Mouse (Mus musculus): ENCODE measurements at regions not wholly inside any gene's neighbourhood (a gene's known extent, or its start where the extent isn't known, plus 50 kb on each side); places are given as distances from the start of the nearest gene placed in this dataset.

GRCm38 (mm10) chr1:138908860-138909259 is 52.2 kb upstream of the 2310009B15Rik start:
- Histone ChIP-seq H3K27ac (no peak overlapping the region), H3K4me3 (no peak overlapping the region), H3K9me3 (no peaks in the 10 kb centered on the region), H3K4me2 (no peak overlapping the region), H3K27me3 (no peaks in the 10 kb centered on the region), H3K9ac (no peak overlapping the region), H3K4me1 (peaks cover 12% of the 10 kb centered on the region; the same call in 1 of the 2 replicates), H3K36me3 (no peaks in the 10 kb centered on the region)
- ATAC-seq (ENCODE audit: borderline replicate concordance, extremely low read depth, low FRiP score, low TSS enrichment) = no peak
- WGBS = 55% methylated on average over 5 of the region's 5 CpGs

GRCm38 (mm10) chr1:138909654-138910053 is 53.0 kb upstream of the 2310009B15Rik start:
- Histone ChIP-seq H3K27me3 (no peaks in the 10 kb centered on the region), H3K27ac (no peak overlapping the region), H3K4me1 (peaks cover 12% of the 10 kb centered on the region; the same call in 1 of the 2 replicates), H3K4me2 (no peak overlapping the region), H3K36me3 (no peaks in the 10 kb centered on the region), H3K9ac (no peak overlapping the region), H3K9me3 (no peaks in the 10 kb centered on the region), H3K4me3 (no peak overlapping the region)
- ATAC-seq (ENCODE audit: borderline replicate concordance, extremely low read depth, low FRiP score, low TSS enrichment) = 0 out of 2 replicates have a peak, but pooled peaks have one; percentile 28
- WGBS = 40% methylated on average over 2 of the region's 2 CpGs

- no peak overlapping the region for H3K27ac ChIP-seq
- H3K36me3 ChIP-seq = no peaks in the 10 kb centered on the region
- peak overlapping the region; percentile 43 for H3K4me2 ChIP-seq
- H3K9me3 ChIP-seq = no peaks in the 10 kb centered on the region
- no peak overlapping the region for H3K9ac ChIP-seq
- H3K4me3 ChIP-seq = no peak overlapping the region; the same call in 1 of the 2 replicates
- peaks cover 12% of the 10 kb centered on the region; the same call in 1 of the 2 replicates for H3K4me1 ChIP-seq
- 13% methylated on average over 8 of the region's 8 CpGs for WGBS
- ATAC-seq (ENCODE audit: borderline replicate concordance, extremely low read depth, low FRiP score, low TSS enrichment) = peak; percentile 36; the same call in 1 of the 2 replicates
- no peaks in the 10 kb centered on the region for H3K27me3 ChIP-seq
Observed at GRCm38 (mm10) chr1:138912156-138912616, 51.0 kb upstream of the Dennd1b start.

GRCm38 (mm10) chr1:138912928-138913327 is 50.3 kb upstream of the Dennd1b start:
- 23% methylated on average over 5 of the region's 5 CpGs for WGBS
- ATAC-seq (ENCODE audit: borderline replicate concordance, extremely low read depth, low FRiP score, low TSS enrichment) = peak; percentile 63; the same call in 1 of the 2 replicates

GRCm38 (mm10) chr1:138913428-138913827 is 49.8 kb upstream of the Dennd1b start:
- no peak for ATAC-seq (ENCODE audit: borderline replicate concordance, extremely low read depth, low FRiP score, low TSS enrichment)
- H3K9ac ChIP-seq = no peak overlapping the region
- WGBS = 69% methylated on average over 4 of the region's 4 CpGs

More at GRCm38 (mm10) chr1:138912928-138913327, 50.3 kb upstream of the Dennd1b start:
- H3K9me3 ChIP-seq = no peaks in the 10 kb centered on the region
- 0 out of 2 replicates have a peak overlapping the region, but pooled peaks have one; percentile 30 for H3K27ac ChIP-seq
- H3K9ac ChIP-seq = no peak overlapping the region
- peak overlapping the region; percentile 43 for H3K4me2 ChIP-seq
- H3K4me3 ChIP-seq = no peak overlapping the region
- H3K27me3 ChIP-seq = no peaks in the 10 kb centered on the region
- no peaks in the 10 kb centered on the region for H3K36me3 ChIP-seq
- peaks cover 12% of the 10 kb centered on the region; the same call in 1 of the 2 replicates for H3K4me1 ChIP-seq

More at GRCm38 (mm10) chr1:138913428-138913827, 49.8 kb upstream of the Dennd1b start:
- Histone ChIP-seq H3K27ac (no peak overlapping the region), H3K36me3 (no peaks in the 10 kb centered on the region), H3K4me2 (peak overlapping the region; percentile 43; the same call in 1 of the 2 replicates), H3K4me1 (peaks cover 12% of the 10 kb centered on the region; the same call in 1 of the 2 replicates), H3K27me3 (no peaks in the 10 kb centered on the region), H3K4me3 (no peak overlapping the region), H3K9me3 (no peaks in the 10 kb centered on the region)

Data from lung, embryonic 15.5 days (tissue).